ENCODE assay signal across 8 mouse cellular contexts in the genomic region with DNA sequence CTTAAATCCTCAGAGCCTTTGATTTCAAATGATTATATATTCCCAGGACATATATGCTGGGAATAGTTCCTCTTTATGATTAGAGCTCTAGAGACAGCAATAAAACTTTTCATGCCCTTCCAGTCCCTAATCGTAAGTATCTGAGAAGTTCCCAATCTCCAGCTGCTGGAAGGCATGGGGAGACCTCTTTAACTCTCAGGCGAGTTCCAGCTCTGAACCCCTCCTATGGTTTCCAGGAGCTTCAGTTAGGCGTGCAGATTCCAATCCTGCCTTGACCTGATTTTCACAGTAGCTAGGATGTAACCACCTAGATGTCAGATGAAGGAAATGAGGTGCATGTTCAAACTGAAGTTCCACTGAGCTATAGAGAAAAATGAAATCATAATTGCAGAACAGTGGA. TPM values are rescaled to one million over a fixed set of nuclear protein-coding genes. Genes with fewer than 3 reads are reported as not detected.
DNase-seq lines count a peak whose midpoint lies in the region; ATAC-seq and TF ChIP-seq lines count a peak whose summit lies in the region.

No protein-coding gene starts in this region.

- H3K9ac ChIP-seq in forebrain, embryonic 12.5 days: peak overlapping the region; percentile 76
- H3K9ac ChIP-seq in liver, embryonic 13.5 days: peak overlapping the region; percentile 80

- no peaks in the 10 kb centered on the region for H3K27me3 ChIP-seq in C2C12 (ENCODE audit: control insufficient read depth, insufficient read depth, insufficient read length)
- H3K27me3 ChIP-seq in forebrain, embryonic 12.5 days: no peaks in the 10 kb centered on the region
- H3K27me3 ChIP-seq in liver, embryonic 13.5 days: no peaks in the 10 kb centered on the region

- peak overlapping the region; percentile 89 for H3ac ChIP-seq in C2C12 (ENCODE audit: control insufficient read depth, insufficient read length, low read depth)

- WGBS in forebrain, embryonic 12.5 days: 17% methylated on average over 3 of the region's 3 CpGs
- WGBS in liver, embryonic 13.5 days (ENCODE audit: insufficient replicate concordance): 4% methylated on average over 3 of the region's 3 CpGs

- peaks cover 16% of the 10 kb centered on the region for H3K4me1 ChIP-seq in forebrain, embryonic 12.5 days
- H3K4me1 ChIP-seq in liver, embryonic 13.5 days (replicated peaks): peaks cover 65% of the 10 kb centered on the region

- H3K4me2 ChIP-seq in forebrain, embryonic 12.5 days: peak overlapping the region; percentile 81
- peak overlapping the region; percentile 81 for H3K4me2 ChIP-seq in liver, embryonic 13.5 days

- no peak for TF ChIP-seq CTCF in gastrocnemius, adult 2 months (IDR thresholded peaks at IDR 0.05)
- no peak for TF ChIP-seq CTCF in C2C12 (IDR thresholded peaks at IDR 0.05; ENCODE audit: control insufficient read depth, insufficient read depth, insufficient read length)

- peak overlapping the region; percentile 97 for H3K27ac ChIP-seq in gastrocnemius, adult 2 months
- no peak overlapping the region for H3K27ac ChIP-seq in forebrain, embryonic 12.5 days
- H3K27ac ChIP-seq in liver, embryonic 13.5 days: peak overlapping the region; percentile 79

- ATAC-seq in forebrain, embryonic 12.5 days (ENCODE audit: low FRiP score): no peak
- no peak for ATAC-seq in liver, embryonic 13.5 days (ENCODE audit: low read depth)

- no peaks in the 10 kb centered on the region for H3K9me3 ChIP-seq in forebrain, embryonic 12.5 days
- no peaks in the 10 kb centered on the region for H3K9me3 ChIP-seq in liver, embryonic 13.5 days (replicated peaks)

- peaks cover 44% of the 10 kb centered on the region for H3K79me2 ChIP-seq in C2C12 (ENCODE audit: control insufficient read depth, insufficient read depth)

- H3K36me3 ChIP-seq in C2C12 (ENCODE audit: control insufficient read depth, insufficient read depth): peaks cover 5% of the 10 kb centered on the region
- H3K36me3 ChIP-seq in forebrain, embryonic 12.5 days (replicated peaks): no peaks in the 10 kb centered on the region
- H3K36me3 ChIP-seq in liver, embryonic 13.5 days: peaks cover 9% of the 10 kb centered on the region; the same call in 1 of the 2 replicates

- DNase-seq in gastrocnemius, adult 2 months: no peak
- no peak for DNase-seq in gastrocnemius, postnatal 36 days
- no peak for DNase-seq in liver, embryonic 13.5 days
- DNase-seq in natural killer cell, adult 2 months (ENCODE audit: low spot score in 2 of 2): no peak
- DNase-seq in cerebellum, adult 8-10 months: no peak
- no peak for DNase-seq in layer of hippocampus, postnatal 10 days (ENCODE audit: low spot score in 2 of 2)

- peaks cover 12% of the 10 kb centered on the region for H3K79me3 ChIP-seq in C2C12 (ENCODE audit: low read depth)

- intact Hi-C loops in gastrocnemius, adult 2 months (cut with DNase I): loop anchor here (10.0 kb wide), 1 partner anchor 578 kb away; a partner anchor contains a TSS
- intact Hi-C loops in gastrocnemius, postnatal 36 days (cut with DNase I): no loop called here

- peak overlapping the region; percentile 79 for H3K4me3 ChIP-seq in gastrocnemius, adult 2 months
- H3K4me3 ChIP-seq in C2C12 (ENCODE audit: insufficient read depth, poor library complexity, severe bottlenecking): peak overlapping the region; percentile 53
- H3K4me3 ChIP-seq in forebrain, embryonic 12.5 days (replicated peaks): peak overlapping the region; percentile 66
- peak overlapping the region; percentile 74 for H3K4me3 ChIP-seq in liver, embryonic 13.5 days (replicated peaks)

TF ChIP-seq in C2C12, 6 proteins besides CTCF, POLR2A, EP300 and RAD21:
- TF ChIP-seq FOSL1 (IDR thresholded peaks at IDR 0.05; ENCODE audit: insufficient read depth, low read length, poor library complexity, severe bottlenecking) (no peak), MAX (IDR thresholded peaks at IDR 0.05) (no peak), CEBPB (IDR thresholded peaks at IDR 0.05; ENCODE audit: low read depth) (no peak), USF1 (IDR thresholded peaks at IDR 0.05; ENCODE audit: low read depth) (no peak), MYOD1 (IDR thresholded peaks at IDR 0.05; ENCODE audit: control insufficient read depth, insufficient read length, low read depth) (no peak), MYOG (IDR thresholded peaks at IDR 0.05; ENCODE audit: control insufficient read depth, extremely low read depth, insufficient read length) (no peak)

RNA-seq across cellular contexts. Expression of a gene that starts 0.8 kb away (rescaled TPM):
- total RNA-seq in gastrocnemius, adult 2 months (2021): 10 to 100 TPM; 25.4 to 31.8 TPM
- 10 to 100 TPM; 25.7 to 28.1 TPM for total RNA-seq in gastrocnemius, postnatal 36 days (2021)
- polyA plus RNA-seq in C2C12 (2012; fragmentation: generic; extraction: Trizol): 11.8 TPM
- polyA plus RNA-seq in forebrain, embryonic 12.5 days (2016; fragmentation: Nextera tagmentation; extraction: Ambion mirVana): 18.7 and 20.5 TPM in 2 replicates
- polyA plus RNA-seq in liver, embryonic 13.5 days (2015; fragmentation: Nextera tagmentation; extraction: Ambion mirVana): 40.0 and 43.8 TPM in 2 replicates
- total RNA-seq in layer of hippocampus, postnatal 10 days (2021): 10 to 100 TPM; 15.7 to 17.7 TPM

RNA-seq across cellular contexts. Expression of a gene that starts 29.2 kb away (rescaled TPM):
- not detected for total RNA-seq in gastrocnemius, adult 2 months (2021)
- not detected for total RNA-seq in gastrocnemius, postnatal 36 days (2021)
- not detected for polyA plus RNA-seq in C2C12 (2012; fragmentation: generic; extraction: Trizol)
- not detected in 2 replicates for polyA plus RNA-seq in forebrain, embryonic 12.5 days (2016; fragmentation: Nextera tagmentation; extraction: Ambion mirVana)
- polyA plus RNA-seq in liver, embryonic 13.5 days (2015; fragmentation: Nextera tagmentation; extraction: Ambion mirVana): 0.05 TPM in 2 replicates
- total RNA-seq in layer of hippocampus, postnatal 10 days (2021): not detected
